Mouse (Mus musculus) gastrocnemius, postnatal 10 days (tissue): ENCODE results near the gene Cd6. TPM values are rescaled to one million over a fixed set of nuclear protein-coding genes. Genes with fewer than 3 reads are reported as not detected.

Source experiments
- DNase-seq: peaks from one replicate; pipeline ENCODE4 v3.0.0; 2021; ENCODE audit warnings: mixed read lengths
- long read RNA-seq, 2 experiments: library from polyadenylated mRNA; stranded (forward); transcript quantifications; one replicate each; pipeline ENCODE4 v2.0.0; 2021
- total RNA-seq, 2 experiments: library from RNA; stranded (reverse); gene quantifications; 2 replicates each; pipeline ENCODE4 v1.2.3; 2021

Gene Cd6
- under 1 TPM in 1 of 2 experiments, not detected in 1; 0.26 TPM for total RNA-seq
- long read RNA-seq, experiment 1 = 0 reads
- long read RNA-seq, experiment 2 = 0 reads

DNA sequence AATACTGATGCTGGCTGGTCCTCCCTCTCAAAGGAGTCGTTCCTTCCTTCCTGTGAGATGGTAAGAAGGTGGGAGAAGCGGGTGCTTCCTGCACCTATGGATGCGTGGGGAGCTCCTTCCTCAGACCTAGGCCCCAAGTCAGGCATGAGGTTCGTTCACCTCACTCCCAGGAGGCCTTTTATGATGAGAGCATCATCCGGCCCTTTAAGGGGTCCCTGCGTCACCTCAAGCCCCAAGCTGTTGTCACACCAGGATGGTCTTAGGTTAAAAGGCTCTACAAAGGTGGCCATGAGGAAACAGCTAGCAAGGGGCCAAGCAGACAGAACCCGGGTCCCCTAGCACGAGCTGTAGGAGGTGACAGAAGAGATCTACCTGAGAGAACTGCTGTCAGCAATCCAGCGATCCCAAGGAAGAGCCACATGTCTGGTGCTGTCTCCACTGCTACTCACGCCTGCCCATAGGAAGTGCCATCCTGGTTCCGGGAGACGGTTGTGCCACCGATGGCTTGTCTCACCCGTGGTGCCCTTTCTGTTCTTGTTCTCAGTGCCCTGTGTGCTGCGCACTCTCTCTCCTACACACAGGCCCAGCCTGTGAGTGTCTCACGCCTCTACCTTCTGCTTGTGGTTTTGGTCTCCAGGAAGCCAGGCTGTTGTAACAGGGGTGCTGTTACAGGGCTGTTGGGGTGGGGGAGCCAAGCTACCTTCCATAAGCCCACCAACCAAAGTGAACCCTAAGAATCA is at the start of gene Cd6:
Gene Cd6, minus strand, starts transcription at position 623 of the 740 bp plus-strand sequence.
- DNase-seq = no peak

DNA sequence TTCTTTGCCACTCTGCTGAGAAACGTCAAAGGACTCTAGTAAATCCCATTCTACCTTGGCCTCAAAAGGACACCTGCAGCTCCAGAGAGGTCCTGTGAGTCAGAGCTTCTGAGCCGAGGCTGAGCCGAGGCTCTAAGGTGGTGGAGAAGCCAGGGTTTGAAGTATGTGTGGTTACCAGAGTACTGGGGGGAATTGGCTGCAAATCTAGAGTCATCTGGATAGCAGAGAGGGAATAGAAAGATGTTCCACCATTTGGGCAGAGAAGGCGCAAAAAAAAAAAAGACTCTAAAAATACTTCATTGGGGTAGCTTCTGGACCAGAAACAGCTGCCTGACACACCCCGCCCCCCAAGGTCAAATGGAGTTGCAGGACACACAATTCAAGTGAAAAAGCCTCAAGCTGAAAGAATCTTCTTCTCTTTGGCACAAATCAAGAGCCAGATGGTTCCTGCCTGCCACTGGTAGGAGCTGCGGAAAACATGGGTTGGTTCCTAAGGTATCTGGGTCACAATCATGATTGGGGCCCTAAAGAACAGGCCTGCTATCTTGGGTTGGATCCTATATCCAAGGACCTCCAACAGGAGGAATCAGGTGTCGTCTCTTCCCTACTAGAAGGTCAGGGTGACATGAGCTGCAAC is 48.5 kb upstream of the Cd6 start:
- no peak for DNase-seq

DNA sequence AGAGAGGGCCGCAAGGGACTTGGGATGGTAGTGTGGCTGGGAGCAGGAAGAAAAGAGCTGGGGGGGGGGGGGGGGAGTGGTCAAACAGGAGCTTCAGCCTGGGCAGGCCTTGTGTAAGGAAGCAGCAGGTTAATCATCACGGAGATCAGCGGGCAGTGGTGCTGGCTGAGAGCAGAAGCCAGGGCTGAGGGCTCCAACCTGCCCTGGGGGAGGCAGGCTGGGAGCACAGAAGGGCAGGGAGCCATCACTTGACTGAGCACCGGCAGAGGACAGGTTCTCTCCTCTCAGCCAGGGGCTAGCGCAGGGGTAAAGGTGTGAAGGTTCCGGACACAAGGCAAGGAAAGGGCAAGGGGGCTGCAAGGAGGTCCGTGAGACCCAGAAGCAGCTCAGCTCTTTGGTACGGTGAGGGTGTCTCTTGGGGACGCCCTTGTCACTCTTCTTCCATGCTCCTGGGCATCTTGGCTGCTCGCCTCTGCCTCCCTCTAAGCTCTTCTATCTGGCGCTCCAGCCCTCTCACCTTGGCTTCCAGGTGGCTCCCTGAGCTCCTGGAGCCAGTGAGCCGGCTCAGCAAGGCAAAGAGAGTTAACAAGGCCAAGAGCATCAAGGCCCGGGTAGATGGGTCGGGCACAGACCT is 41.6 kb upstream of the Cd6 start:
- DNase-seq = no peak

DNA sequence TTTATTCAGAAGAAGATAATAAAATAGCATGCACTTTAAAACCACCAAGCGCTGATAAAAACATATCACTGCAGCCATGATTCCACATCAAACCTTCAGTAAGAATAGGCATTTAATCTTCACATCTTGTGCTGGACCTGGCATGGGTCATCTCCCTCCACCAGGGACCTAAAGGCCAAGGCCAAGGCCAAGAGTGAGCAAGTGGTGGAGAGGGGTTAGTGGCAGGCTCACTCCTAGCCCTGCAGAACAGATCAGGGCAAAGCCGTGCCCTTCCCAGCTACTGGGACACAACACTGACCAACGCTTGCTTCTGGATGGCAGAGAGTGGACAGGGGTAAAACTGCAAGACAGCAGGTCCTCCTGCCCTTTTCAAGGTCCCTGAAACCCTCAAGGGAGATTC is 40.8 kb upstream of the Cd6 start:
- no peak for DNase-seq

DNA sequence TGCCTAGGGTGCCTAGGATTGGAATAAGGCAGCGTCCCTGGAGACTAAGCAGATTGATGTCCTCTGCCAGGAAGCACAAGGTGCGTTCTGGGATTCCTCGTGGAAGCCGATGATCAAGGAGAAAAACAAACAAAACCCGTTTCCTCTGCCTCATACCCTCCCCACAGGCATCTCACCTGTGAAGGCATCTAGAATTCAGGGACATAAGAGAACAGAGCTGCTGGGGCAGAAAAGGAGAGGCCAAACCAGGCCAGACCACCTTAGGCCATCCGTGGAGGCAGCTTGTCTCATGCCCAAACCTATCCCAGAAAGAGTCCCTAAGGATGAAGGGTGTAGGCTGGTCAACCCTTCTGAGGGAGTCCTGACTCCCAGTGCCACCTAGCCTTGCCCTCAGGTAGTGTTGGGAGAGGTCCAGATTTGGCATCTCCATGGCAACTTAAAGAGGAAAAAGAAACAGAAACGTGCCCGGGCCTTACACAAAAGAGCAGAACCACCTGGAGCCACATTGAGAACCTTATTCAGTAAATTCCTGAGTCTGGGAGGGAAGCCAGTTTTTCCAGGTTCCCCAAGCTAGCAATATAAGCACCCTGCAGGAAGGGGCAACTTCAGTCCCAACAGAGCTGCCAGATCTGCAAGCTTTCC is 40.1 kb upstream of the Cd6 start, which contains the start of gene Tmem132a:
Gene Tmem132a, minus strand, starts transcription at position 55 of the 642 bp plus-strand sequence.
- no peak for DNase-seq

DNA sequence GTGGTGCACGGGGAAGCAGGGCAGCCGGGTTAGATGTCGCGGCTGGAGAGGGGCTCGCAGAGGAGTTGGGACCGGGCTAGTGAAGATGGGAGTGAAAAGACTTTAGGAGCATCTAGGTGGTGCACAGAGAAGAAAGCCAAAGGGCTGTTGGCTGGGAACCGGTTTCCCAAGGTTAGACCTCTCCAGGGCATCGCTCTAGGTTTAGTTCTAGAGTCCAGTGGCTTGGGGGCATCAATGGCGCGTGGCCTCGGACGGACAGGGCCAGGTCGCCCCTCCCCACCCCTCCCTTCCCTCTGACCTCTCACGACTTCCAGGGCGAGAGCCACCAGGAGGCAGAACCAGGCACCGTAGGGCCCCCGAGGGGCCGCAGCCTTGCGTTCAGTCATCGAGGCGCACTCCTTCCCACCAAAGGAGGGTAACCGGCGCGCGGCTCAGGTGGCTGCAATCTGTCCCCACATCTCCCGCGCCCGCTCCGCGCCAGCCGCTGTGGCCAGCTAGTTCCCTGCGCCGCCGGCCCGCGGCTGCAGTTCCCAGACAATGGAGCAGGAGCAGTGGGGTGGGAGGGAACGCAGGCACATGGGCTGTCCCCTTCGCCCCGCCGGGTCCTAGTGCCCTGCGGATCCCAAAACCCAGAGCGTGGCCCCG is 39.5 kb upstream of the Cd6 start:
- peak; percentile 76 for DNase-seq

DNA sequence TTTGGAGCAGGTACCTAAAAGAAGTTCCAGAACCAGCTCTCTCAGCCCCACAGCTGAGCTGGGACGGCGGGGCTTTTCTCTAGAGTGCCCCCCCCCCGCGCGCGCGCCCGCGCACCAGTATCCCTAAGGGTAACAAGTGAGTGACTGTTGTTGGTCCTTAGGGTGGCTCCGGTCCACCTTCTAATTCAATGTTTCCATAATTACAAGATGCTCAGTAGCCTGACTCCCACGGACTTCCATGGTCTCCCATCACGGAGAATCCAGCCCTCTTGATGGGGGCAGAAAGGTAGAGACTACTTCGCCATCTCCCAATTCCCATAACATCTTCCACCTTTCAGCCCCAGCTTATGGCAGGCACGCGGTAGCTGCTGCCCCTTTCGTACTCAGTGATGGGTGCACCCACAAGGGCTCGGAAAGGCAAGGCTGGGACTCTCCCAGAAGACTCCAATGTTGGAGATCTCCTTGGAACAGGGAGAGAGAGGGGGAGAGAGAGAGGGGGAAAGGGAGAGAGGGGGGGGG is 38.8 kb upstream of the Cd6 start:
- DNase-seq = no peak

DNA sequence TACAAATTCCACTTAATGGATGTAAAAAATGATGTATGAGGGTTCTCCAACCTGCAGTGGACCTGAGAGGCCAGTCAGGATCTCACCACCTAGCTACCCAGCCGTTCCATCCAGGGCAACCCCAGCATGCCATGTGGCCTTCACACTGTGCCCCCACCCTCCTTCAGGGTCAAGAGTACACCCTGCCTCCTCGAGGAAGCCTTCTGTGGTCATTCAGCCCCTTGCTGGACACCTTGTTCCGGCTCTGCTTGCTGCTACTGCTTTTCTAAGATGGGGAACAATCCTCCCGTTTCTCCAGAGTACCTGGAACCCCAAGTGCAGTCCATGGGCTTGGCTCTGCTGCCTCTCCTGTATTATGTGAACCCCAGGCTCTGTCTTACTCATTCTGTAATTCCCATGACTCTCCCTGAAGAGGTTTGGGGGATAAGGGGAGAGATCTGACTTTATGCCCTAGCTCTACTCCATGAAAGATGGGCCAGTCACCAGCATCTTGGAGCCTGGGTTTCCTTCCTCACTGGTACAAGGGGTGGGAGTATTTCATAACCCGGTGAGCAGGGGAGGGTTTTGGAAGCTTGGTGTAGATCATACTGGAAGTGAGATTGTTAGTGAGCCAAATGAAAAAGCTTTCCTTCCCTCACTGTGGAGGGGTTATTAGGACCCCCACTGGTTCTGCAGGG is 38.2 kb upstream of the Cd6 start:
- no peak for DNase-seq

DNA sequence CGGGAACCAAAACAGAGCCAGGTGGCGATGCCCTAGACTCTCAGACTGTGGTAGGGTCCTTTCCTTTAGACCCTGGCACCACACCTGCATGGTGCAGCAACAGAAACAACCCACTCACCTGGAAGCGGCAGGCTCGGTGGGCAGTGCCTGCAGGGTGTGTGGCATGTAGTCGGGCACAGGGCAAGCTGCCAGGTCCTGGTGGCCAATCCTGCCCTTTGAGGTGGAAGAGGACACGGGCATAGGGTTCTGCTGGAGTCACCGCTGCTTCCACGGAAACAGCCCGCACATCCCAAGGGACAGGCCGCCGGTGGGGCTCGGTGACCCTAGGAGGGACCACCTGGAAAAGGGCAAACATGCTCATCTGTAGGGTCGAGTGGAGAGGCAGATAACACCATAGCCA is 36.5 kb upstream of the Cd6 start:
- DNase-seq = no peak

DNA sequence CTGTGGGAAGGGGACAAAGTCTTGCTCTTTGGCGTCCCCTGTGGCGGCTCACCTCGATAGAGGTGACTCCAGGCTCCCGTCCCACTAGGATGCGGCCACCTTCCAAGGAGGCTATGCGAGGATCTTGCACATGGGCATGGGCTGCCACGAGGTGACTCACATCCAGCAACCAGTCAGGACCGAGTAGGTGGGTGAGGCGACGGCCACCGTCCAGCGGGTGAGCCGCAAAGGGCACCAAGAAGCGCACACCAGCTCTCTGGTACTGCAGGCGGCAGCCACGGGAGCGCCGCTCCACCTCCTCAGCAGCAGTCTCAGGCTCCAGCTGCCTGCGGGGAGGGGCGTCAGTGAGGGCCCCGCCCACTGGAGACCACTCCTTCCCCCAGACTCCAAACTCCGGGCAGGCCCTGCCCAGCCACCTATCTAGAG is 30.2 kb upstream of the Cd6 start:
- no peak for DNase-seq

DNA sequence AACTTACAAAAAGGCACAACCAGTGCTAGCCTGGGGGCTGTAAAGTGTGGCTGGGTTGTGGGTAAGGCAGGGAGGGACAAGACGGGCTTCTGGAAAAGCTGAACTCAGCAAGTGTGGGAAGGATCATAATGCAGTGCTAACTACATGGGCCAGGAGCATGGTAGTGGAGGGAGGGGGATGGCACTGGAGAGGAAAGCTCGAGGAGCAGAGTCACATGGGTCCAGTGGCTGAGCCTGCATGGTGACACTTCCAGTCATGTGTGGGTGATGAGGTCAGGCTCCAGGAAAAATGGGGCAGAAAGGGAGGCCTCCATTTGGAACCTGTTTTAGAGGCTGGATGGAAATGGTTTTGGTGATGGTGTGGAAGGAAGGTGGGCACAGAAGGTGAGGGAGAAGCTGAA is 26.7 kb upstream of the Cd6 start:
- DNase-seq = no peak

DNA sequence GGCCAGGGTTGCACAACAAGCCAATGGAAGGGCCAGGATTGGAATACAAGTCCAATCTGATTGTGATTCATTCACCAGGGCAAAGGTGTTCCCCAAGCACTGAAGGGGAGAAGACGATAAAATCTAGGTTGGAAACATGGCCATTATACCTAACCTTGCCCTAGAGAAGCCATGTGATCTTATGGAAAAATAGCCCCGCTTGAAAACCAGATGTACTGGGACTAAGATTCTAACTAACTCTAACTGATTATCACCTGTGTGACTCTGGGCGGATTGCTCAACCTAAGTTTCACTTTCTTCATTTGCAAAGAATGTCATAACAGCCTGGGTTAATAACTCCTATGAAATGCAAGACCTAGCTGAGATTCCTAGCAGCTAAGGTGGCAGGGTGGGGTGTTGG is 25.6 kb upstream of the Cd6 start:
- DNase-seq = no peak

DNA sequence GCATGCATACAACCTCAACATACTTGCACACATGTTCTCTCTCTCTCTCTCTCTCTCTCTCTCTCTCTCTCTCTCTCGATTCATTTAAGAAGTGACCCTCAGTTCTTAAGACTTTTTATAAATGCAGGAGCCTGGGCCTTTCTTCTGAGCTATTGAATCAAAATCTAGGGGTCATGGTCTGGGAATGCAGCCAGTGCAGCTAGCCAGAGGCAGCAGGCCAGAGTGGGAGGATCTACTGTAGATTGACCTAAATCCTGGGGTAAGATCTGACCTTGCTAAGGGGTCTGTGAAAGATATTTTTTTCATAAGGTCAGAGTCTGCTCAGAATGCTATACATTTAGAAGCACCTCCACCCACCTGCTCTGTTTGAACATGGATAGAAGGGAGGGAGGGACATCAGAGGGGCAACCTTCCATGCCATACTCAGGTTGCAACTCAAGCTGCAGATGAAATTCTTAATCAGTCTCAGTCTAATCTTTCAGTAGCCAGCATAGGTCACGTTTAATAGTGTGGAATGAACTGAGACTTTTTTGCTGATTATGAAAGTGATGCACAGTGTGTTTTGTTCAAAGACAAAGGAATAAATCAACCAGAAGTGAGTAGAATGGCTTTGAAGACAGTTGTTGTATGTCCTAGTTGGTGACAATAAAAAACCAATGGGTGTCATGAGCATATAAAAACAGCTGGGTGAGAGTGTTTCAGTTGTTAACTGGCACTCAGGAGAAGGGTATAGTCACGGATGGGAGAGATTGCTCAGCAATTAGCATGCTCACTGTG is 17.6 kb upstream of the Cd6 start:
- DNase-seq = peak; percentile 55

DNA sequence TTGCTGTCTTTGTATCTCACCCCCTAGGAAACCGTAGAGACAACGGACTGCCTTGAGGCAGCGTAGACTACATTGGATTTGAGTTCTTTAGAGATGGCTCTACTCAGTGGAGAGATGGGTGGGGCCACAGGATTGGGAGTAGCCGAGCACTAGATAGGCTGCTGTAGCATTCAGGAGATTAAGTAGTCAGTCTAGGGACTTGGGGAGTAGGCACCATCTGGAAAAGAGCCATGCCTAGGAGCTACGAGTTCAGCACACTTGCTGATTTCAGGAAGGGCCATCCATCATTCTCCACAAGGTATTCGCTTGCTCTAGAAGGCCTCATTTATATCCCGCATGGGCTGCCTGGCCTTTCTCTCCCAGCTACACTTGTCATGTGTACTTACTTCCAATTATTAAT is 16.3 kb upstream of the Cd6 start:
- no peak for DNase-seq

DNA sequence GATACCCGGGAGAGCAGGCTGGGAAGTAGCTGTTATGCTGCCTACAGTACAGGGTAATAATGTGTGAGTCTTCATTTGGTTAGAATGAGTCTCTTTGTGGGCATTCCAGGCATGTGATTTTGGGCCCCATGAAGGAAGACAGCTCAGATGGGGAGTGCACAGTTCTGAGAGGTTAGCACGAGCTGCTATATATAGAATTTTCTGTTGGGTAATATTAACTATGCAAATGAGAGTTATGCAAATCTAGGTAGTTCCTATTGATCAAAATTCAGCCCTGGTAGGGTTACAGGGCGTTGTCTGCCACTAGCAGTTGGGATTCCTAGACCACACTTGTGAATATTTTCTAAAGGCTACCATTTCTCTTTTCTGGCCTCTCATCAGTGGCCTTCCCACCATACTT is 15.6 kb upstream of the Cd6 start:
- DNase-seq = no peak

DNA sequence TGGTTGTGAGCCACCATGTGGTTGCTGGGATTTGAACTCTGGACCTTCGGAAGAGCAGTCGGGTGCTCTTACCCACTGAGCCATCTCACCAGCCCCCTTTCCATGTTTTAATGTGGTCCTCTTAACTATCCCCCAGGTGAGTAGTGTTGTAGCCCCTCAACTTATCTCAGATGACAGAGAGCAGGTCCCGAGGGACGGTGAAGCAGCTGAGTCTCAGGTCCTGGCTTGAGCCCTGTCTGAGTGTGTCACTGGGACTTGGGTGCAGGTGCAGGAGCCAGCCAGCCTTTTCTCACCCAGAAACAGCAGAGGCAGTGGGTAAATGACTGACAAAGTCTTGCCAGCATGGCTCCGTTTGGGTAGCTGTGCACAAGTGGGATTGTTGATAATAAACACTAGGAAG is 14.3 kb upstream of the Cd6 start:
- DNase-seq = no peak

DNA sequence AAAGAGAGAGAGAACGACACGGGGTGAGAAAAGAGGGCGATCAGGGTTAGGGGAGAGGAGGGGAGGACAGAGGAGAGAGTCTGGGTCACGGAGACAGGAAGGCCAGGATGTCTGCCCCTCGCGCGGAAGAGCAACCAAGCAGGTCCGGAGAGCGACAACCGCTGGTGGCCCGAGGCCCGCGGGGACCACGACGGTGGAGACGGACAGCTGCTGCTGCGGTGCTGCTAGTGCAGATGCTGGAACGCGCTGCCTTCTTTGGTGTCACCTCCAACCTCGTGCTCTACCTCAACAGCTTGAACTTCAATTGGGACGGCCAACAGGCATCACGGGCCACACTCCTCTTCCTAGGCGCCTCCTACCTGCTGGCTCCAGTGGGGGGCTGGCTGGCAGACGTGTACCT is 13.1 kb upstream of the Cd6 start:
- no peak for DNase-seq

DNA sequence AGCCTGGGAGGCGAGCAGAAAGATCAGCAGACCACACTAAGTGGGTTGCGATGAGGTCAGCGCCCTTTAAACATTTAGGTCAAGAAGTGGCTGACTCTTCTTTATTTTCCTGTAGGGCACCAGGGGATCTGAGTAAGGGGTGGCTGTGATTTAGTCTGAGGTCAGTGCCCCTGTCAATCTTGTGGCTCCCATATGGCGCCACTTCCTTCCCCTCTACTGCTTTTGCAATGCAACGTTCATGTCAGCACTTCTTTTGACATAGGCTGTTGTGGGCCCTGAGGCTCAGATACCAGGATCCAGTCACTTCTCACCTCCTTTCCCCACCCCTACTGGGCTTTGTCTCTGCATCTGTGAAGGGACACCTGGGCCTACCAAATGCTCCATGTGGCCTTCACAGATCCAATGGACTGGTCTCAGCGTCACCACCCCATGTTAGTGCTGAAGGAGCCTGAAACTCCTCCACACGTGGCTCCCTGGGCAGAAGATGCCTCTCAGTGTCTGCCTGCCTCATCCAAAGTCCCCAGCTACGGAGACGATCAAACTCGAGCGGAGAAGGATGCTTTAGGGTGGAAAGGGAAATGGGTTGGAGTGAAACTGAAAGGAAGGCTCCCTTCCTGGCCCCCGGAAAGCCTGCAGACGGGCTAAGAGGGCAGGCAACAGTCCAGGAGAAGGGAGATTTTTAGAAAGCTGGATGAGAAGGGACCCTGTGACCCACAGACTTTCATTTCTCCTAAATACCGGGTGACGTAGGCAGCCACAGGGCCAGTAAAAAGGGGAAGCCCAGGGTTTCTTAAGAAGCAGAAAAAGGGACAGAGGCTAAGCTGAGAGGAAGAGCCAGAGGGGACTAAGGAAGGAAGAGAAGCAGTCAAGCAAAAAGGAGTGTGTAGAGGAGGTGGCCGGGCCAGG is 12.1 kb upstream of the Cd6 start:
- no peak for DNase-seq

DNA sequence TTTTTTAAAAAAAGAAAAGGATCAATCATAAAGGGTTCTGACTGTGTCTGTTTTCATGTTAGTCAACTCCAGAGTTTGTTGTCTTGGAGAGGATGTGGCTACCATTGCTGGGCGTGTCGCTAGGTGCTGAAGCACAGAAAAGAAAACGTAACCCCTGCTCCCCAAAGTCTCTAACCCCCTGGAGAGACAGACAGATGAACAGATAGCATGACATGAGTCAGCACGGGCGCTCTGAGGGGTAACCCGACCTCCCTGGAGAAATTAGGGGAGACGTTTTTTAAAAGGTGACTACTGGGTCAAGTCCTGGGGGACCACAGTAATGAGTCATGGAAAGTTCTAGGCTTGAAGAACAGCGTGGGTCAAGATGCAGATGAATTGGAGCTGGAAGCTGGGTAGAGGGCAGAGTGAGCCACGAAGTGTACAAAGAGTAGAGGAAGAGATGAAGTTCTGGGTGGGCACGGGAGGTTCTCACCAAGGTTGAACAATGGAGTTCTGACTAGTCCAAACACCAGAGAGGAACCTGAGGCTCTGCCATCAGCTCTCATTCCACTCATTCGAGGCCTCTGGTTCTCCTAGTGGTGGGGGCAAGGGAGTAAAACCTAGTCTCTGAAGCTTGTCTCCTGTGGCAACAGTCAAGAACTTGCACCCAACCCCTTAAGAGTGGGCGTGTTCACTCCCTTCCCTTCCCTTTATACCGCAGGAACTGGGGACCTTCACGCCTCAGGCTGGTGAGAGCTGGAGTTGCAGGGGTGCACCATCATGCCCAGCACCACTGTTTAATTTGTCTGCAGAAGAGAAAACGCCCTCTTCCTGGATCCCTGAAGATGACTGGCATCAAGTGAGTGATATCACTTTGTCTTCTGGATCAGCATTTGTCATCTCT is 9.4 kb upstream of the Cd6 start, which contains the start of gene Slc15a3:
Gene Slc15a3, plus strand, starts transcription at position 718 of the 883 bp plus-strand sequence.
- no peak for DNase-seq
